Mouse (Mus musculus) E14TG2a.4 (cell line): ENCODE measurements around the gene Akap8l.

Source experiments
- H3K27me3 ChIP-seq: 2 replicates; pipeline ENCODE4 v1.6.1; 2014; ENCODE audit warnings: low read length, control low read depth; ENCODE audit not compliant: insufficient read depth
- H3K36me3 ChIP-seq: 2 replicates; pipeline ENCODE4 v1.6.1; 2014; ENCODE audit warnings: low read length, control low read depth; ENCODE audit not compliant: insufficient read depth
- H3K4me1 ChIP-seq: replicated peaks from 2 replicates; pipeline ENCODE4 v1.6.1; 2014; ENCODE audit warnings: low read depth, low read length, control low read depth
- H3K4me3 ChIP-seq: replicated peaks from 2 replicates; pipeline ENCODE4 v1.5.1; 2014; ENCODE audit warnings: mild to moderate bottlenecking, low read length
- H3K9me3 ChIP-seq: 2 replicates; pipeline ENCODE4 v1.6.1; 2014; ENCODE audit warnings: low read length, control low read depth
- CTCF ChIP-seq: conservative IDR thresholded peaks from 2 replicates; pipeline ENCODE4 v1.5.1; 2014; ENCODE audit warnings: low read length
- NANOG ChIP-seq: IDR thresholded peaks from 2 replicates; pipeline ENCODE4 v1.6.1; 2014; ENCODE audit warnings: borderline replicate concordance, low read length, mixed read lengths
- POU5F1 ChIP-seq: IDR thresholded peaks from 2 replicates; pipeline ENCODE4 v1.6.1; 2014; ENCODE audit warnings: low read length, borderline replicate concordance

Akap8l gene

GRCm38 (mm10) chr17:32382576-32382975 is 32.2 kb upstream of the Akap8l start:
- Histone ChIP-seq H3K27me3 (peaks cover 23% of the 10 kb centered on the region), H3K36me3 (peaks cover 6% of the 10 kb centered on the region), H3K9me3 (no peaks in the 10 kb centered on the region), H3K4me3 (no peak overlapping the region), H3K4me1 (peaks cover 21% of the 10 kb centered on the region)
- TF ChIP-seq NANOG (no peak), POU5F1 (no peak)

- peaks cover 23% of the 10 kb centered on the region for H3K4me1 ChIP-seq
- H3K4me3 ChIP-seq = no peak overlapping the region
- peaks cover 2% of the 10 kb centered on the region for H3K36me3 ChIP-seq
- peaks cover 6% of the 10 kb centered on the region; the same call in 1 of the 2 replicates for H3K27me3 ChIP-seq
- TF ChIP-seq POU5F1 = no peak
- TF ChIP-seq NANOG = no peak
- TF ChIP-seq CTCF = no peak
- no peaks in the 10 kb centered on the region for H3K9me3 ChIP-seq
These were observed 28.4 kb upstream of the Akap8l start for GRCm38 (mm10) chr17:32378786-32379185.

- TF ChIP-seq CTCF (no peak), NANOG (no peak), POU5F1 (no peak)
- Histone ChIP-seq H3K9me3 (no peaks in the 10 kb centered on the region), H3K4me3 (no peak overlapping the region), H3K4me1 (peaks cover 16% of the 10 kb centered on the region), H3K27me3 (0 out of 2 replicates have a peak, but pooled peaks cover 2% of the 10 kb centered on the region), H3K36me3 (no peaks in the 10 kb centered on the region)
These were observed 26.7 kb upstream of the Akap8l start for GRCm38 (mm10) chr17:32377137-32377536.

GRCm38 (mm10) chr17:32376475-32376874 is 26.1 kb upstream of the Akap8l start:
- Histone ChIP-seq H3K4me3 (no peak overlapping the region), H3K4me1 (peaks cover 16% of the 10 kb centered on the region), H3K27me3 (0 out of 2 replicates have a peak, but pooled peaks cover 2% of the 10 kb centered on the region), H3K36me3 (no peaks in the 10 kb centered on the region), H3K9me3 (no peaks in the 10 kb centered on the region)
- TF ChIP-seq POU5F1 = no peak

GRCm38 (mm10) chr17:32368991-32369578 is 18.7 kb upstream of the Akap8l start:
- no peak for TF ChIP-seq CTCF
- no peak for TF ChIP-seq NANOG
- no peak for TF ChIP-seq POU5F1
- no peaks in the 10 kb centered on the region for H3K9me3 ChIP-seq
- H3K36me3 ChIP-seq = no peaks in the 10 kb centered on the region
- peaks cover 25% of the 10 kb centered on the region for H3K4me1 ChIP-seq
- no peak overlapping the region for H3K4me3 ChIP-seq
- H3K27me3 ChIP-seq = no peaks in the 10 kb centered on the region

- Histone ChIP-seq H3K27me3 (no peaks in the 10 kb centered on the region), H3K4me3 (no peak overlapping the region), H3K9me3 (no peaks in the 10 kb centered on the region), H3K4me1 (peaks cover 35% of the 10 kb centered on the region), H3K36me3 (peaks cover 4% of the 10 kb centered on the region)
- TF ChIP-seq POU5F1 (no peak), NANOG (no peak), CTCF (no peak)
These were observed 17.3 kb upstream of the Akap8l start for GRCm38 (mm10) chr17:32367706-32368105.

- Histone ChIP-seq H3K9me3 (no peaks in the 10 kb centered on the region), H3K4me1 (peaks cover 56% of the 10 kb centered on the region), H3K27me3 (no peaks in the 10 kb centered on the region), H3K4me3 (peak overlapping the region; percentile 97; the same call in 1 of the 2 replicates), H3K36me3 (peaks cover 28% of the 10 kb centered on the region)
- no peak for TF ChIP-seq NANOG
- TF ChIP-seq POU5F1 = no peak
- no peak for TF ChIP-seq CTCF
These were observed 14.9 kb upstream of the Akap8l start for GRCm38 (mm10) chr17:32365296-32365695.

- Histone ChIP-seq H3K4me1 (peaks cover 60% of the 10 kb centered on the region), H3K9me3 (no peaks in the 10 kb centered on the region), H3K4me3 (peak overlapping the region; percentile 97), H3K27me3 (no peaks in the 10 kb centered on the region), H3K36me3 (peaks cover 32% of the 10 kb centered on the region)
- TF ChIP-seq CTCF (no peak), POU5F1 (no peak), NANOG (no peak)
These were observed 14.4 kb upstream of the Akap8l start for GRCm38 (mm10) chr17:32364850-32365249.

- H3K27me3 ChIP-seq = no peaks in the 10 kb centered on the region
- H3K4me3 ChIP-seq = peak overlapping the region; percentile 97
- TF ChIP-seq CTCF (no peak), NANOG (no peak), POU5F1 (no peak)
- no peaks in the 10 kb centered on the region for H3K9me3 ChIP-seq
- peaks cover 66% of the 10 kb centered on the region for H3K4me1 ChIP-seq
- peaks cover 37% of the 10 kb centered on the region for H3K36me3 ChIP-seq
These were observed 13.9 kb upstream of the Akap8l start for GRCm38 (mm10) chr17:32364331-32364730.
